Mouse (Mus musculus) testis, adult 2 months (tissue): ENCODE results near the gene Ccr9.

Experiments used
- CTCF ChIP-seq: fragments of 200-500 bp; IDR thresholded peaks from 2 replicates; pipeline ENCODE4 v1.5.1; 2012; ENCODE audit warnings: low read depth, mild to moderate bottlenecking, inconsistent platforms, low read length, moderate library complexity; ENCODE audit not compliant: control insufficient read depth, insufficient read depth, insufficient replicate concordance
- POLR2A ChIP-seq: fragments of 200-500 bp; IDR thresholded peaks from 2 replicates; pipeline ENCODE4 v1.6.1; 2012; ENCODE audit warnings: low read depth, mild to moderate bottlenecking, inconsistent platforms, low read length, moderate library complexity; ENCODE audit not compliant: control insufficient read depth

DNA sequence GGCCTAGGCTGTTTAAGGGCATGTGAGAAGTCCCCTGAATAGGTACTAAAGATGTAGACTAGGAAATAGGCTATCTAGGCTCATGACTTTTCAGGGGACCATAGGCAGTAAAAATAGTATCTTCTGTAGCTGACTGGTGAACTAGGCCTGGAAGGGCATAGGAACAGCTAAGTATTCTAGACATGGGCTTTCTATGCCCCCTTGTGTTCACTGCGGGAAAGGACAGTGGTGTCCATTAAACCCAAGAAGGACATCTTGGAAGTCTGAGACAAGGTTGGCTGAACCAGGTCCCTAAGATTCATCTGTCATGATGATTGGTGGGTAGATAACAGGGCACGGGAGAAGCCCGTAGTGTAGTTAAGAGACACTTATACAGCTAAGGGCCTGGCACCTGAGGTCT is 117.9 kb downstream of the Ccr9 start:
- no peak for TF ChIP-seq CTCF
- no peak for TF ChIP-seq POLR2A
